Mouse (Mus musculus) megakaryocyte progenitor cell, adult 5-6 weeks (primary cell): ENCODE results near the gene Ctsa. TPM values are rescaled to one million over a fixed set of nuclear protein-coding genes. Genes with fewer than 3 reads are reported as not detected.

Source experiments
- ATAC-seq: replicated peaks from 2 replicates; pipeline ENCODE4 v1.8.0; 2016; ENCODE audit warnings: mild to moderate bottlenecking, moderate TSS enrichment, inconsistent platforms; ENCODE audit not compliant: poor library complexity
- total RNA-seq, 2 experiments: library from RNA; stranded (forward) in 1 of 2; stranded (reverse) in 1 of 2; fragments of 157-497, 149-512 nt in 1 of 2; fragments of 200-1000 nt in 1 of 2; gene quantifications; 2 replicates each; pipeline versions ENCODE4 v1.2.3 to v1.2.4; 2015 to 2017

Gene Ctsa
- total RNA-seq, 2 experiments from 2014 or later, result 69.5 to 77.0 TPM

DNA sequence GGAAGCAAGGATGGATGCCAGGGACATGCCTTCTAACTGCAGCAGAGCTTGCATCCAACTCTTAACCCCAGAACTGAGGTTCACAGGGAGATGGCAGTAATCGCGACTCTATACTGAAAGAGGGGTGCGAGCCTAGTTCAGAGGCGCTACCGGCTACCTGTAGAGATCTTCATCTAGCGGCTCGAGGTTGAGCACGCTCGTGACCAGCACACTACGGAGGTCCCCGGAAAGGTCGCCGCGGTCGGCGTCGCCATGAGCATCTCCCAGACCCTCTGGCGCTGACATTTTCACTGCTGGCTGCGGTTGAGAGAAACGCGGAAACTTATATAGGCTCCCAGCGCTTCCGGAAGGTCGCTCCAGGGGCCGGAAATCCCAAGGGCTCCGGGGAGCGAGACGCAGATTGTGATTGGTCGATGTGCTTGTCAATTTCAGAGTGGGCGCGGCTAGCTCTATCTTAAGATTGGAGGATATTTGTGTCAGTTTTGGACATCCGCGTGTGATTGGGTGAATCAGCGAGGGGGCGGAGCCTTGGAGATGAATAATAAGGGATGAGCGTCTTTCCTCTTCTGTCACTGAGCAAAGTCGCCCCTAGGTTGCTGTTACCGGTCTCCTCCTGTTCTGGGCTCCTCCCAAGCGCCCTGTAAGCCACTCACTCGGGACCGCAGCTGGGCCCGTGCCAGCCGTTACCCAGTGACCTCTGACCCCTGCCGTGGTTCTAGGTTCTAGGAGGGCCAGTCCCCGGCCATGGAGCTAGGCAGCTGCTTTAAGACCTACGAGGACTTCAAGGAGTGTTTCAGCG, 27.9 kb upstream of the Ctsa start, which contains the start of the genes Acot8 and Zswim3:
Acot8 (minus strand) TSS at position 350 of the 799 bp plus-strand sequence.
Zswim3 (plus strand) TSS at position 566 of the 799 bp plus-strand sequence.
- ATAC-seq, result peak; percentile 93

DNA sequence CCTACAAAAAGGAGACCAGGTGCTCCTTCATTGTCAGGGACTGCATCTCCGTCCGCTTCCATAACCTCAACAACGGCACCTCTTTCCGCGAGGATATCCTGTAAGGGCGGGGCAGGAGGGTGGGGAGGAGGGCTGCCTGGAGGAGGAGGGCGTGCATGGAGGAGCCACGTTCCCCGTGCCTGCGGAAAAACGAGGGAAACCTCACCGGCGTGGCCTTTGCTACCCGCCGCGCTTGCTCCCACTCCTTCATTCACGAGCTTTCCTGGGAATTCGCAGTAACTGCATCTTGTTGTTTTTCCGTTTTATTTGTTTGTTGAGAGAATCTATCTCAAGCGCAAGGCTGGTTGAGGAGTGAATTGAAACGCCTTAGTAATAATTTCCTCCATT, 27.3 kb upstream of the Ctsa start:
- ATAC-seq, result peak; percentile 50

DNA sequence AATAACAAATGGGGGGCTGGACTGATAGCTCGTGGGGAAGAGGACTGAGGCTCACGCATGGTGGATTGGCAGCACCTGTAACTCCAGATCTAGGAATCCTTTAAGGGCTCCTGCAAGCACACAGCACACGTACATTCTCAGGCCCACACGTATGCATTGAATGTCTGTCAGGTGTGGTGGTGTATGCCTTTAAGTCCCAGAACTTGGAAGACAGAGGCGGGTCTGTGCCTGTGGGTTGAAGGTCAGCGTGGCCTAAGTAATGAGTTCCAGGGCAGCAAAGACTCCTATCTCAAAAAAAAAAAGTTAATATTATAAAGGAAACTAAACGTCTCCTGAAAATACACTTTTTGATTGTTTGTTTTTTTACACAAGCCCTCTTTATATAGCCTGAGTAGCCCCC, 26.1 kb upstream of the Ctsa start:
- no peak for ATAC-seq

DNA sequence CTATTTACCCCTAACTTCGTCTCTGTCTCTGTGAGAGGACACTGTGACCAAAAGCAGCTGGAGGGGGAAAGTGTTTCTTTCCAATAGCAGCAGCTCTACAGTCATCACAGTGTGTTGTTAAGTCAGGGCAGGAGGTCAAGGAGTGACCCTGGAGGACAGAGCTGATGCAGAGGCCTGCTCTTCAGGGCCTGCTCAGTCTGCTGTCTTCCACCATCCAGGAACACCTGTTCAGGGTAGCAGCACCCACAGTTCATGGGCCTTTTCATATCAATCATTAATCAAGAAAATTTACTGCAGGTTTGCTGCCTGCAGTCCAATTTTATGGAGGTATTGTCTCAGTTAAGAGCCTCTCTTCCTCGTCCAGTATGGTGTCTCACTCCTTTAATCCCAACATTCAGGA, 19.1 kb upstream of the Ctsa start:
- no peak for ATAC-seq

DNA sequence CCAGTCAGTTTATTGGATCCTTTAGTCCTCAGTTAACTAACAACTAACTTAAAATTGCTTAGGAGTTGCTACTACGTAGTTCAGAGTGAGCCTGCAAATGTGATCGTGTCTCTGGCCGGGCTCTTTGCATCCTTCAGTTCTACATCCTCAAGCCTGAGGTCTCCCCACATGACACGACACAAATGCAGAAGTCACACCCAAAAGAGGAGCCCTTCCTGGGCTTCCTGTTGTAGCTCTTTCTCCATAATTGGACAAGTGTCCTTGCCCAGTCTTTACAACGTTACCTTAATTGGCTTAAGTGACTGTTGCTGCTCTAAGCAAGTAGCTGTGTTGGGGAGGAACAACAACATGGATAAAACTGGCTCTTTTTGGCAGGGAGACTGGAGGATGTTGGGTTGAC, 17.3 kb upstream of the Ctsa start:
- ATAC-seq, result peak; percentile 77

GRCm38 (mm10) chr2:164815821-164816220, 16.9 kb upstream of the Ctsa start:
- ATAC-seq, result peak; percentile 82

GRCm38 (mm10) chr2:164817206-164817605, 15.5 kb upstream of the Ctsa start:
- no peak for ATAC-seq

DNA sequence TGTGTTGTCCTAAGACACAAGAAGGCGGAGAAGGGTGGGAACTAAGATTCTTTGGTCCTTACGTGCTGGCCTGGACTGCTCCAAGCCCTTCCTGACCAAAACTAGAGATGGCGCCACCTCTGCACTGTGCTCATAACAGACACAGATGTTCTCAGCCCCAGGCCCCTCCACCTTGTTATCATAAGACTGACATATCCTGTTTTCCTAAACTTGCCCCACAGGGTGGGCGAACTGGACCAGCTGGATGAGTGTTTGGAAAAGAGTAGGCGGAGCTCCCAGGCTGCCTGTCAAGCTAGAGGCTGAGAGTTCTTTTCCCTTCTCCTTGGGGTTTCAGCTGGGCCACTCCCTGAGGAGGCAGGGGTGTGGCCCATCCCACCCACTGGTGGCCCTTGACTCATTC, 15.0 kb upstream of the Ctsa start:
- ATAC-seq, result no peak

DNA sequence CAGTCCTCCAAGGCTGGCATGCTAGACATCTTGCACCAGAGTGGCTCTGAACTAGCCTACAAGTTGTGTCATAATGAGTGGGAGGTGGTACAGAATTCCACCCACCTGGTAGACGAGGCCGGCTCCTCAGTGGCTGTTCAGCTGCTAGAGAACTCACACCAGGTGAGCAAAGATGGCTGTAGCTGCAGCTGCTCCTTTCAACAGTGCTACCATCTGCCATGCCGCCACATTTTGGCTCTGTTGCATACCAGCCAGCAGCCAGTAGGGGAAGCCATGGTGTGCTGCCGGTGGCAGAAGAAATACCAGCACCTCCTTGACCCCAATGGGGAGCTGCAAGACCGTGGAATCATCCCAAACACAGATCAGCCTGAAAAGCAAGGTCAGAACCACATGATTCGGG, 11.6 kb upstream of the Ctsa start:
- ATAC-seq, result no peak

DNA sequence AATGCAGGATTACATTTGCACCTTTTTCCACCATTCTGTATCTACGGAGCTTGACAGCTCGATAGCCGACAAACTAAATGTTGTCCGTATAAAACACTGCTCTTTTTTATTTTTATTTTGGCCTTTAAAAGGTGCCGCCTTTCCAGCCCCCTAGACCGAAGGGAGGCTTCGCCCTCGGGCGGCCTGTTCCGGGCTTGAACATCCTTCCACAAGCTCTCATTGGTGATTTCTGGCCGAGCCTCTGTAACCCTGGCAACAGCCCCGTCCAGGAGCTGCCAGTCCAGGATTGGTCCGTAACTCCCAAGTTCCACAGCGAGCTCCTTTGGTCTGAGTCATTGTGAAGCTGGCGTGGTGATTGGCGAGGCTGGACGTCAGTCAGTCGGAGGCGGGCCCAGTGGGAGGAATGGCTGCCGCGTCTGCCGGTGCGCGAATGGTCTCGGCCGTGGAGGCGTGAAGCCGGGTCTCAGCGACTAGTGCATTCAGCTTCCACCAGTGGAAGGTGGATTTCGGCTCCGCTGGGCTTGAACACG, 10.0 kb upstream of the Ctsa start, which contains the start of gene Zswim1:
Zswim1 (plus strand) TSS at position 51 of the 530 bp plus-strand sequence.
- peak; percentile 98 for ATAC-seq

GRCm38 (mm10) chr2:164823181-164823585, 9.5 kb upstream of the Ctsa start:
- ATAC-seq, result peak; percentile 63

- ATAC-seq, result no peak
Observed at GRCm38 (mm10) chr2:164823969-164824368, 8.7 kb upstream of the Ctsa start.

DNA sequence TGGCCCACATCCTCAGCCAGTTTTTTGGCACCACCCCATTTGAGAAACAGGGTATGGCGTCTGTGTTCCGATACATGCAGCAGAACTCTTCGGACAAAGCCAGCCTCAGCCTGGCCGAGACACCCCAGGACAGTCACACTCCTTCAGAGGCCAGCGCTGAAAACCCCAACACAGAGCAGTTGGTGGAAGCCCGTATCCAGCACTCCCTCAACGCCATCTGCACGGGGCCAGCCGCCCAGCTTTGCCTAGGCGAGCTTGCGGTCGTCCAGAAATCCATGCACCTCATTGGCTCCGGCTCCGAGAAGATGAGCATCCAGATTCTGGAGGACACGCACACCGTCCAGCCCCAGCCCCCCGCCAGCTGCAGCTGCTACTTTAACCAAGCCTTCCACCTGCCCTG, 7.2 kb upstream of the Ctsa start:
- ATAC-seq, result no peak

DNA sequence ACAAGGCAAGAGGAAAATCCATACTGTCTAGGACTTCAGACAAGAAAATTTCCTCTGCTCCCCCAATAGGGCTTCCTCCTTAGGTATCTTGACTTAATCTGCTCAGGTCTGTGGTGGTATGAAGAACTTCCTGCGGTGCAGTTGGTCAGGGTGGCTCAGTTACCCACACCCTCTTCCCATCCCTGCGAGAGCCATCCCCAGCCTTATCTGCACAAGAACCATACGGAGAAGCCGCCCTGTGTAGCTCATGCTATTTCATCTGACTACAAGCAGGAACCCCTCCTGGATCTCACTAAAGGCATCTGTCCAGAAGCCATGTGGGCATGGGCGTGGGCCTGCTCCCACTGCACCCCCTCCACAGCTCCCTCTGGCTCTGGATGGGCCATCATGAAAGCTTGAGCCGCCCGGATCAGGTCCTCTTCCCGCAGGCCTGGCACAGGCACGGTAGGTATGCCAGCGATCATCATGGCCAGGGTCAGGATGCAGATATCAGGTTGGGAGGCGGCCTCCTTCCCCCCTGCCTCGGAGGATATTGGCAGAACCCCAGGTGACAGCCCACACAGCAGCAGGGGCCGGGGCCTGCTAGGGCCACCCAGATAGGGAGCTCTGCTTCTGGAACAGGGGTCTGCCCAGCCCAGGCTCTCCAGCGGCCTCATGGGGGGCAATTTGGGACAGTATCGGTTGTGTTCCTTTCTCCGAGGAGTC, 5.4 kb upstream of the Ctsa start:
- ATAC-seq, result no peak

DNA sequence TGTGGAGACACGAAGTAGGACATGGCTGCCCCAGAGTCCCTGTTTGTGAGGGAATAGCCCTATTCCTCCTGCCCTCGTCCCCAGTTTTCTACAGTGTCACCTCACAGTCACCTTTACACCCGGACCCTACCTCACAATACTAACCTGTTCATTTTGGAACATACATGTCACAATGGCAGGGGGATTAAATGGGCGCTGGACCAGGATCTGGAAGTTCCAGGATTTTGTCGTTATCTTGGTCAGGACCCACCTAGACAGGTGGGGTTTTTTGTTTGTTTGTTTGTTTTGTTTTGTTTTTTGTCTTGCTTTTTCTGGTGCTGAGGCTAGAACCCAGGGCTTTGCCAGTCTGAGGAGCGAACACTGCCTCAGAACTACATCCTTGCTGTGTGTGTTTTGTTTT, 4.2 kb upstream of the Ctsa start, which contains the start of gene Spata25:
Spata25 (minus strand) TSS at position 101 of the 400 bp plus-strand sequence.
- no peak for ATAC-seq

DNA sequence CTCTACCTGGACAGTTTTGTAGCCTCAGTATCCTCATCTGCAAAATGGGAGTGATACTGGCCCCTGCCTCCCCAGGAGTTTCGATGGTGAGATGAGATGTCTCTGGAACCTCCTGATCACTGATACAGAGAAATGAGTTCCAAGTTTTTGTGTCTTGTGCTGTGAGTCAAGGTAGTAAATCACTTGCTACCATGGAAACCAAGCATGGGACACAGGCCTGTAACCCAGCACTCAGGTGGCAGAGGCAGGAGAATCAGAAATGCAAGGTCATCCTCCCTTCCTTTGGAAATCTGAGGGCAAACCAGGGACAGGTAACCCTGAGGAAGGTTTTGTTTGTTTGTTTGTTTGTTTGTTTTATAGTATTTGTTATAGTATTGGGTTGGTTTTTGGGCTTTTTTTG, 3.6 kb upstream of the Ctsa start:
- ATAC-seq, result no peak

GRCm38 (mm10) chr2:164831029-164831428, 1.6 kb upstream of the Ctsa start:
- no peak for ATAC-seq

DNA sequence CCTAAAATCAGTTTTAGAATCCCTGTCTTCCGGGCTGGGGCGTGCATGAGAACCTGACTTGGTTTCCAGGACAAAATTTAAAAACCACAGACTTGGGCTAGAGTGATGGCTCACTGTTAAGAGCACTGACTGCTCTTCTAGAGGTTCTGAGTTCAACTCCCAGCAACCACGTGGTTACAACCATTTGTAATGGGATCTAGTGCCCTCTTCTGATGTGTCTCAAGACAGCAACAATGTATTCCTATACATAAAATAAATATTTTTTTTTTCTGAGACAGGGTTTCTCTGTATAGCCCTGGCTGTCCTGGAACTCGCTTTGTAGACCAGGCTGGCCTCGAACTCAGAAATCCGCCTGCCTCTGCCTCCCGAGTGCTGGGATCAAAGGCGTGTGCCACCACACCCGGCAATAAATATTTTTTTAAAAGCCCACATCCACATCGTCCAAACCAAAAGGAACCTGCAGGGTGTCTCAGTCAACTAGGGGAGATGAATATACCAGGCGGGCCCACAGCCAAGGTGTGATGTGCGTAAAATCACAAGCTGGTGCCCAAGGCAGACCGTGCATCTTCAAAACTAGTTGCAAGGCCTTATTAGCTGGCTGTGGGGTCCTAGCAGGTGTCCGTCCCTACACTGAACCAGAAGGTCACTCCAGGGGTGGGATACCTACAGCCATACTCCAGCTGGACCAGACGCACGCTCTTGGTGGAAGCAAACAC, 483 bp upstream of the Ctsa start:
- peak; percentile 2 for ATAC-seq

DNA sequence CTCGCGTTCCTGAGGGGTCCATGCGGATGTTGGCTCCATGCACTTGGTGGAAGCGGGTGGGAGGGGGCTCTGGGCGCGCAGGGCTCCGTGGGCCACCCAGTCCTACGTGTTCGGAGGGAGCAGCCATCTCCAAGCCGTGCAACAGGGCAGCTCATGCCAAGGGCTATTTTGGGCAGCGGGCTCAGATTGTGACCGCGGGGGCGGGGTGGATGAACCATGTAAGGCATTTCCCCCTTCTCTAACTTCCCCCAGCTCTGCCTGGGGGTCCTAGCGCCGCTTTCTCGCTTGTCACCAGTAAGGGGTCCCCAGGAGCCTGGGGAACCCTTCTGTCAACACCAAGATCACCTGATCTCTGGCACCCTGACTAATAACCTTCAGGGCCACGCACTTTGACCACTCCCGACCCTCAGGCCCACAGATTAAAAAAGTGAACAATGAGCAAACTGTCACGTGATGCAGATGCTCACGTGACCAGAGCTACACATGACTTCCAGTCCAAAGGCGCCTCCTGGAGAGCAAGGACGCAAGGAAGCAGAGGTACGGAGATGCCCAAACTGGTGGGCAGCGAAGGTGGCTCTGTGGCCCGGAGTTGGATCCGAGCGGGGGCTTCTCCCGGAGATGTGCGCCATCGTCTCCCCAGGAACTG, 764 bp downstream of the Ctsa start, which contains the start of gene Neurl2:
Neurl2 (minus strand) TSS at position 143 of the 646 bp plus-strand sequence.
- ATAC-seq, result peak; percentile 45

GRCm38 (mm10) chr2:164834531-164834930, 1.9 kb downstream of the Ctsa start:
- peak; percentile 21; the same call in 1 of the 2 replicates for ATAC-seq
